Mouse (Mus musculus) megakaryocyte, embryonic 14.5 days (primary cell): Measurements from ENCODE around the gene Plod3.

ENCODE experiments used
- FLI1 ChIP-seq: IDR thresholded peaks from 2 replicates; pipeline ENCODE4 v1.6.1; 2012; ENCODE audit warnings: low read length, inconsistent platforms, mixed read lengths
- GATA1 ChIP-seq: IDR thresholded peaks from 3 replicates; pipeline ENCODE4 v1.6.1; 2012; ENCODE audit warnings: mixed read lengths, low read length, inconsistent platforms, borderline replicate concordance

DNA sequence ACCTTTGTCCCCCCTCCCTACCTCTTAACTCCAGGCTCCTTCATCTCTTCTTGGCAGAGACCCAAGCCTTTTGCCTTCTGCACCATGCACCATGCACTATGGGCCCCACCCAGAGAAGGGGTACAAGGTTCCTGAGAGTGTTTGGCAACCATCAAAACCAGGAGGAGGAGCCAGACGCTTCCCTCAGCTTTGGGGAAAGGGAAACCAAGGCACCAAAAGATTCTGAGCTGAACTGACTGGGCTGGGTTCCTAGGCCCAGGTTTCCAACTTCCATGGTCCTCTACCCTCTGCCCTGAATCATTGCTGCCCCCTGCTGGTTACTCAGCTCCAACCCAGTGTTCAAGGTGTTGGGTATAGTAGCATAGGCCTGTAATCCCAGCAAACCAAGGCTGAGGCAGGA lies 16.1 kb upstream of the Plod3 start:
- TF ChIP-seq GATA1 (no peak), FLI1 (no peak)
